Mouse (Mus musculus) brain, embryonic 14.5 days (tissue): ENCODE measurements at regions not wholly inside any gene's neighbourhood (a gene's known extent, or its start where the extent isn't known, plus 50 kb on each side); places are given as distances from the start of the nearest gene placed in this dataset.

ENCODE experiments used
- CTCF ChIP-seq: fragments of 200-500 bp; IDR thresholded peaks from 2 replicates; pipeline ENCODE4 v1.5.1; 2012; ENCODE audit warnings: inconsistent platforms, mild to moderate bottlenecking, moderate library complexity, borderline replicate concordance; ENCODE audit not compliant: insufficient read depth, insufficient read length; ENCODE audit errors: extremely low read depth
- POLR2A ChIP-seq: fragments of 200-500 bp; IDR thresholded peaks from 2 replicates; pipeline ENCODE4 v1.6.1; 2012; ENCODE audit warnings: mild to moderate bottlenecking, inconsistent platforms, borderline replicate concordance; ENCODE audit not compliant: poor library complexity, insufficient read depth, insufficient read length, severe bottlenecking; ENCODE audit errors: extremely low read depth

GRCm38 (mm10) chr9:85951777-85952176, 109.6 kb downstream of the Tpbg start:
- TF ChIP-seq CTCF = no peak
- no peak for TF ChIP-seq POLR2A
